Mouse (Mus musculus): ENCODE measurements around the gene Epb41.

- TF ChIP-seq CTCF (IDR thresholded peaks at IDR 0.05) (no peak), POLR2A (IDR thresholded peaks at IDR 0.05; ENCODE audit: insufficient read depth, low read depth, low read length) (no peak)
Observed at GRCm38 (mm10) chr4:132108221-132108620, 33.1 kb upstream of the Epb41 start.

All from heart, adult 2 months (tissue).